Mouse (Mus musculus) brown adipose tissue, adult 24 weeks (tissue): Measurements from ENCODE around the gene Apoe. TPM values are rescaled to one million over a fixed set of nuclear protein-coding genes. Genes with fewer than 3 reads are reported as not detected.
A peak's percentile ranks its signal among the peaks of the same experiment; 100 is the strongest.
"Not testable (repeated sequence)": the region's sequence is repeated elsewhere in the genome, so short reads cannot be mapped to it uniquely, and the experiment has no call there.

ENCODE experiments used
- H3K27ac ChIP-seq: fragments of 200-500 bp; replicated peaks from 2 replicates; pipeline ENCODE4 v1.5.1; 2012; ENCODE audit warnings: low read depth, mild to moderate bottlenecking, low read length
- H3K4me1 ChIP-seq: fragments of 200-500 bp; 2 replicates; pipeline ENCODE4 v1.6.1; 2012; ENCODE audit warnings: low read length, mixed read lengths; ENCODE audit not compliant: control insufficient read depth, insufficient read depth, insufficient read length
- H3K4me3 ChIP-seq: fragments of 200-500 bp; 2 replicates; pipeline ENCODE4 v1.5.1; 2012; ENCODE audit warnings: low read depth, mild to moderate bottlenecking, low read length, moderate library complexity; ENCODE audit not compliant: insufficient read depth
- polyA plus RNA-seq: library from polyadenylated mRNA; stranded (reverse); fragments of >200 nt; gene quantifications from 2 replicates; pipeline ENCODE4 v1.2.4, GENCODE M21; 2012; ENCODE audit not compliant: missing spikeins, insufficient read depth, insufficient read length

The Apoe gene
- polyA plus RNA-seq, 1 experiment, result 777 TPM

- peaks cover 3% of the 10 kb centered on the region for H3K4me1 ChIP-seq
- no peak overlapping the region for H3K4me3 ChIP-seq
- H3K27ac ChIP-seq, result no peak overlapping the region
Observed at GRCm38 (mm10) chr7:19688611-19689010, 10.4 kb downstream of the Apoe start.

GRCm38 (mm10) chr7:19688101-19688500, 10.9 kb downstream of the Apoe start:
- Histone ChIP-seq H3K4me3 (no peak overlapping the region), H3K4me1 (peaks cover 3% of the 10 kb centered on the region), H3K27ac (no peak overlapping the region)

GRCm38 (mm10) chr7:19686927-19687583, 11.9 kb downstream of the Apoe start:
- H3K27ac ChIP-seq, H3K4me3 ChIP-seq, H3K4me1 ChIP-seq: not testable (repeated sequence)

GRCm38 (mm10) chr7:19686521-19686920, 12.5 kb downstream of the Apoe start:
- Histone ChIP-seq H3K4me1 (no peaks in the 10 kb centered on the region), H3K4me3 (no peak overlapping the region), H3K27ac (no peak overlapping the region)

- no peak overlapping the region for H3K27ac ChIP-seq
- H3K4me1 ChIP-seq, result no peaks in the 10 kb centered on the region
Observed at GRCm38 (mm10) chr7:19685374-19685773, 13.6 kb downstream of the Apoe start.

GRCm38 (mm10) chr7:19683771-19684201, 15.2 kb downstream of the Apoe start:
- Histone ChIP-seq H3K4me1 (no peaks in the 10 kb centered on the region), H3K27ac (peak overlapping the region; percentile 17; the same call in 1 of the 2 replicates), H3K4me3 (no peak overlapping the region)

More at GRCm38 (mm10) chr7:19685374-19685773, 13.6 kb downstream of the Apoe start:
- no peak overlapping the region for H3K4me3 ChIP-seq

- Histone ChIP-seq H3K27ac (no peak overlapping the region), H3K4me1 (no peaks in the 10 kb centered on the region)
Observed at GRCm38 (mm10) chr7:19682979-19683378, 16.0 kb downstream of the Apoe start.

GRCm38 (mm10) chr7:19681202-19681694, 17.7 kb downstream of the Apoe start, which contains the start of the genes Gm44805 and Apoc4:
Gene Gm44805, minus strand, starts transcription at chr7:19681423.
Gene Apoc4, minus strand, starts transcription at chr7:19681479.
- Histone ChIP-seq H3K27ac (no peak within 1 kb of the TSS), H3K4me1 (0 out of 2 replicates have a peak, but pooled peaks cover 3% of the 10 kb centered on the region), H3K4me3 (no peak within 1 kb of the TSS)

More at GRCm38 (mm10) chr7:19682979-19683378, 16.0 kb downstream of the Apoe start:
- H3K4me3 ChIP-seq, result no peak overlapping the region

GRCm38 (mm10) chr7:19680702-19681101, 18.3 kb downstream of the Apoe start:
- Histone ChIP-seq H3K4me3 (no peak overlapping the region), H3K4me1 (peaks cover 3% of the 10 kb centered on the region; the same call in 1 of the 2 replicates), H3K27ac (no peak overlapping the region)

- Histone ChIP-seq H3K4me1 (peaks cover 3% of the 10 kb centered on the region; the same call in 1 of the 2 replicates), H3K4me3 (no peak overlapping the region), H3K27ac (no peak overlapping the region)
Observed at GRCm38 (mm10) chr7:19678901-19679300, 20.1 kb downstream of the Apoe start.

GRCm38 (mm10) chr7:19677872-19678271, 21.1 kb downstream of the Apoe start, which contains the start of gene Apoc2:
Gene Apoc2, minus strand, starts transcription at chr7:19677941.
- Histone ChIP-seq H3K4me1 (peaks cover 3% of the 10 kb centered on the region; the same call in 1 of the 2 replicates), H3K27ac (no peak within 1 kb of the TSS), H3K4me3 (no peak within 1 kb of the TSS)

GRCm38 (mm10) chr7:19676662-19677061, 22.3 kb downstream of the Apoe start:
- H3K4me3 ChIP-seq, result no peak overlapping the region
- no peak overlapping the region for H3K27ac ChIP-seq
- peaks cover 3% of the 10 kb centered on the region; the same call in 1 of the 2 replicates for H3K4me1 ChIP-seq

- Histone ChIP-seq H3K27ac (no peak overlapping the region; the same call in 1 of the 2 replicates), H3K4me1 (peaks cover 3% of the 10 kb centered on the region; the same call in 1 of the 2 replicates), H3K4me3 (no peak overlapping the region)
Observed at GRCm38 (mm10) chr7:19675824-19676223, 23.2 kb downstream of the Apoe start.

GRCm38 (mm10) chr7:19673083-19673699, 25.8 kb downstream of the Apoe start:
- H3K4me3 ChIP-seq, result no peak overlapping the region
- H3K4me1 ChIP-seq, result peaks cover 3% of the 10 kb centered on the region; the same call in 1 of the 2 replicates
- no peak overlapping the region for H3K27ac ChIP-seq

- Histone ChIP-seq H3K27ac (no peak overlapping the region), H3K4me3 (no peak overlapping the region), H3K4me1 (peaks cover under 1% of the 10 kb centered on the region; the same call in 1 of the 2 replicates)
Observed at GRCm38 (mm10) chr7:19671511-19671910, 27.5 kb downstream of the Apoe start.
